In genomic region chr14:34595596-34596255, GRCm38 (mm10) we compare ENCODE assay signal across 19 mouse cellular contexts. TPM values are rescaled to one million over a fixed set of nuclear protein-coding genes. Genes with fewer than 3 reads are reported as not detected.
DNase-seq lines count a peak whose midpoint lies in the region; ATAC-seq and TF ChIP-seq lines count a peak whose summit lies in the region.
"Had no signal": no experiment of that assay in that cellular context is flagged by ENCODE, and none has a peak within 500 bp of the region (broad histone marks: within the 10 kb centered on the region; RNA-seq: fewer than 3 reads in every experiment).

No protein-coding gene starts in this region.

- POLR2A ChIA-PET in Patski (lab: Charles Lee), result no interaction called here

- intact Hi-C loops in gastrocnemius, adult 2 months (cut with DNase I), result no loop called here

- H3K27me3 ChIP-seq in Patski, result no peaks in the 10 kb centered on the region
- no peaks in the 10 kb centered on the region for H3K27me3 ChIP-seq in heart, embryonic 16.5 days (ENCODE audit: control insufficient read depth, insufficient read depth, low read length)
- H3K27me3 ChIP-seq: embryonic facial prominence, embryonic 15.5 days; limb, embryonic 15.5 days; stomach, embryonic 15.5 days had no signal

- in situ Hi-C loops in Patski (cut with MboI; ENCODE audit: low pct_unique_long_range_greater_than_20kb), result no loop called here

- H3K4me1 ChIP-seq in heart, embryonic 16.5 days (ENCODE audit: control insufficient read depth, insufficient read depth, low read length), result peaks cover 37% of the 10 kb centered on the region
- H3K4me1 ChIP-seq: embryonic facial prominence, embryonic 15.5 days; limb, embryonic 15.5 days; stomach, embryonic 15.5 days had no signal

- no peak overlapping the region for H3K4me3 ChIP-seq in gastrocnemius, adult 2 months
- no peak overlapping the region for H3K4me3 ChIP-seq in layer of hippocampus, adult 2 months
- peak overlapping the region; percentile 32 for H3K4me3 ChIP-seq in heart, embryonic 16.5 days (ENCODE audit: low read length)
- H3K4me3 ChIP-seq: embryonic facial prominence, embryonic 15.5 days; limb, embryonic 15.5 days; stomach, embryonic 15.5 days had no signal

- CTCF ChIA-PET in Patski (lab: Charles Lee), result interaction anchor here (1.1 to 1.9 kb wide), 4 partner anchors 9 to 48 kb away, joined by 3 to 4 read pairs (median 3); no protein-coding TSS in a partner anchor

- ATAC-seq in Patski, result peak; percentile 14
- peak; percentile 19; the same call in 1 of the 2 replicates for ATAC-seq in heart, embryonic 16.5 days (replicated peaks; ENCODE audit: extremely low read depth, insufficient read depth, low FRiP score)
- ATAC-seq: lung, postnatal 0 days had no signal

- no peaks in the 10 kb centered on the region for H3K36me3 ChIP-seq in heart, embryonic 16.5 days (ENCODE audit: control insufficient read depth, insufficient read depth)
- H3K36me3 ChIP-seq: embryonic facial prominence, embryonic 15.5 days; limb, embryonic 15.5 days; stomach, embryonic 15.5 days had no signal

- H3K27ac ChIP-seq in gastrocnemius, adult 2 months, result no peak overlapping the region
- no peak overlapping the region for H3K27ac ChIP-seq in layer of hippocampus, adult 2 months
- peak overlapping the region; percentile 13; the same call in 1 of the 2 replicates for H3K27ac ChIP-seq in heart, embryonic 16.5 days (ENCODE audit: low read length)
- H3K27ac ChIP-seq: embryonic facial prominence, embryonic 15.5 days; limb, embryonic 15.5 days; stomach, embryonic 15.5 days had no signal

- H3K4me2 ChIP-seq in heart, embryonic 16.5 days (ENCODE audit: low read depth, low read length), result peak overlapping the region; percentile 52
- H3K4me2 ChIP-seq: embryonic facial prominence, embryonic 15.5 days; limb, embryonic 15.5 days; stomach, embryonic 15.5 days had no signal

- WGBS in heart, embryonic 16.5 days, result 52% methylated on average over 17 of the region's 17 CpGs

- H3K9me3 ChIP-seq in heart, embryonic 16.5 days (replicated peaks; ENCODE audit: control insufficient read depth, low read length), result no peaks in the 10 kb centered on the region
- H3K9me3 ChIP-seq: embryonic facial prominence, embryonic 15.5 days; limb, embryonic 15.5 days; stomach, embryonic 15.5 days had no signal

- peak; percentile 39 for DNase-seq in gastrocnemius, adult 2 months
- no peak for DNase-seq in gastrocnemius, postnatal 10 days
- DNase-seq in layer of hippocampus, adult 2 months (ENCODE audit: low spot score in 2 of 2), result no peak
- no peak for DNase-seq in layer of hippocampus, adult 18-20 months (ENCODE audit: low spot score in 2 of 2)
- no peak for DNase-seq in Patski (ENCODE audit: low read depth, low spot score)
- DNase-seq in cerebellum, postnatal 14 days, result no peak
- DNase-seq in kidney, postnatal 10 days, result no peak
- DNase-seq: cerebellum, postnatal 25 days; midbrain, embryonic 14.5 days; right cerebral cortex, postnatal 4 days; thymus, postnatal 4 days had no signal

- H3K9ac ChIP-seq in heart, embryonic 16.5 days (ENCODE audit: low read length), result peak overlapping the region; percentile 58
- H3K9ac ChIP-seq: embryonic facial prominence, embryonic 15.5 days; limb, embryonic 15.5 days; stomach, embryonic 15.5 days had no signal

- TF ChIP-seq CTCF in gastrocnemius, adult 2 months (IDR thresholded peaks at IDR 0.05), result peak; percentile 50
- TF ChIP-seq CTCF in layer of hippocampus, adult 2 months (conservative IDR thresholded peaks at IDR 0.05), result peak; percentile 61
- TF ChIP-seq CTCF in Patski (IDR thresholded peaks at IDR 0.05), result no peak

RNA-seq across cellular contexts. Expression of gene Opn4, which starts 4.2 kb away (rescaled TPM):
- not detected for total RNA-seq in gastrocnemius, adult 2 months (2021)
- not detected for total RNA-seq in gastrocnemius, postnatal 10 days (2021)
- total RNA-seq in layer of hippocampus, adult 2 months (2021), result not detected
- not detected for total RNA-seq in layer of hippocampus, adult 18-20 months (2021)
- not detected for polyA plus RNA-seq in Patski (2021)
- polyA plus RNA-seq in heart, embryonic 16.5 days (2015; fragmentation: Nextera tagmentation; extraction: Ambion mirVana), result 6.8 and 8.5 TPM in 2 replicates
- total RNA-seq: granulocyte monocyte progenitor cell, adult 5-6 weeks had no signal
- polyA plus RNA-seq: intestine, embryonic 14.5 days; midbrain, embryonic 14.5 days; neural tube, embryonic 11.5 days; stomach, embryonic 15.5 days had no signal

RNA-seq across cellular contexts. Expression of gene Ldb3, which starts 7.2 kb away (rescaled TPM):
- total RNA-seq in gastrocnemius, adult 2 months (2021), result 1,000 to 10,000 TPM; 1,886 to 2,548 TPM
- 1,000 to 10,000 TPM; 1,336 to 1,359 TPM for total RNA-seq in gastrocnemius, postnatal 10 days (2021)
- total RNA-seq in layer of hippocampus, adult 2 months (2021), result 1 to 10 TPM; 3.3 to 4.0 TPM
- total RNA-seq in layer of hippocampus, adult 18-20 months (2021), result 1 to 10 TPM; 3.5 to 4.1 TPM
- 0.46 TPM for polyA plus RNA-seq in Patski (2021)
- polyA plus RNA-seq in heart, embryonic 16.5 days (2015; fragmentation: Nextera tagmentation; extraction: Ambion mirVana), result 356 and 369 TPM in 2 replicates
- total RNA-seq: granulocyte monocyte progenitor cell, adult 5-6 weeks had no signal

Comparison
In these comparisons a context has a peak if more than half of its experiments do, and no peak if none do; other contexts are left out.
1. RNA of gene Ldb3, which starts 7.2 kb away (total RNA-seq): 1,886 to 2,548 TPM in gastrocnemius, adult 2 months and 1,336 to 1,359 TPM in gastrocnemius, postnatal 10 days; 3.5 to 4.1 TPM in layer of hippocampus, adult 18-20 months and 3.3 to 4.0 TPM in layer of hippocampus, adult 2 months; every median in the first group is over 100 times any median in the second.